Mouse (Mus musculus): Measurements from ENCODE around the gene Fbxl8. TPM values are rescaled to one million over a fixed set of nuclear protein-coding genes. Genes with fewer than 3 reads are reported as not detected.
A peak's percentile ranks its signal among the peaks of the same experiment; 100 is the strongest.

The Fbxl8 gene
- total and polyA plus RNA-seq, 2 experiments from 2014 or later = 0.85 to 1.4 TPM

DNA sequence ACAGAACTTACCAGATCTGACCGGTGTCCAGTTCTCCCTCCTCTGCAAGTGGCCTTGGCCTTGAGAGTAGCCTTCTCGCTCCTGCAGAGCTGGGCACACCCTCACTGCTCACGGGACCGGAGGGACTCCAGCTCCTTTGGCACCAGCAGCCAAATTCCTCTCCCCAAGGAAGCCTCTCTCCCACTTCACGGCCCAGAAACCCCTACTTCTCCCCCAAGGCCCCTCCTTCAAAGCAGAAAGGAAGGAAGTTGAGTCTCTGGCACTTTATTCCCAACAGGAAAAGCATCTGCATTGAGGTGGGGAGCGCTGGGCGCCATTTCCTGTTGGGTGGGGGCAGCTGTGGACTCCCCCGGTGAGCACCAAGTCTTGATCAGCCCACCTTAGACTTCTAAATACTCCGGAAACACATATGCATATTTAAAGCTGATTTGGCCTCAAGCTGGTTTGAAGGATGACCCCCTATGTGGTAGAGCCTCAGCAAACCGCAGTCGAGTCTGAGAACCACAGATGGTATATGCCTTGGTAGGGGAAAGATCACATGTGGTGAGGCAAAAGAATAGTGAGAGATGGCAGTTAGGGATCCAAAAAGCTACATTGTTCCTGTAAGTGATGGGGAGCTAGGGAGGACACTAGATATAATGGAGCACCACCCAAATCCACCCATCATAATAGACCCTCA, 31.6 kb downstream of the Fbxl8 start, which contains the start of gene Exoc3l:
Exoc3l (minus strand) TSS at position 207 of the 679 bp plus-strand sequence.
- H3K4me2 ChIP-seq (ENCODE audit: low read depth) = peak within 1 kb of the TSS; percentile 89; the same call in 1 of the 2 replicates
- no peak for TF ChIP-seq CTCF (IDR thresholded peaks at IDR 0.05; ENCODE audit: low read depth)
- 76% methylated on average over 11 of the region's 11 CpGs for WGBS
- DNase-seq = no peak
- H3K9ac ChIP-seq = no peak within 1 kb of the TSS; the same call in 1 of the 2 replicates
- H3K36me3 ChIP-seq (ENCODE audit: insufficient read depth) = peaks cover 13% of the 10 kb centered on the region
- ATAC-seq = no peak
- H3K4me3 ChIP-seq (ENCODE audit: low read depth, low read length) = no peak within 1 kb of the TSS
- H3K27me3 ChIP-seq (ENCODE audit: insufficient read depth, low read length) = no peaks in the 10 kb centered on the region
- H3K27ac ChIP-seq (ENCODE audit: low read depth, low read length) = no peak within 1 kb of the TSS
- H3K9me3 ChIP-seq (ENCODE audit: low read length) = no peaks in the 10 kb centered on the region
- H3K4me1 ChIP-seq (ENCODE audit: insufficient read depth) = peaks cover 11% of the 10 kb centered on the region; the same call in 1 of the 2 replicates

DNA sequence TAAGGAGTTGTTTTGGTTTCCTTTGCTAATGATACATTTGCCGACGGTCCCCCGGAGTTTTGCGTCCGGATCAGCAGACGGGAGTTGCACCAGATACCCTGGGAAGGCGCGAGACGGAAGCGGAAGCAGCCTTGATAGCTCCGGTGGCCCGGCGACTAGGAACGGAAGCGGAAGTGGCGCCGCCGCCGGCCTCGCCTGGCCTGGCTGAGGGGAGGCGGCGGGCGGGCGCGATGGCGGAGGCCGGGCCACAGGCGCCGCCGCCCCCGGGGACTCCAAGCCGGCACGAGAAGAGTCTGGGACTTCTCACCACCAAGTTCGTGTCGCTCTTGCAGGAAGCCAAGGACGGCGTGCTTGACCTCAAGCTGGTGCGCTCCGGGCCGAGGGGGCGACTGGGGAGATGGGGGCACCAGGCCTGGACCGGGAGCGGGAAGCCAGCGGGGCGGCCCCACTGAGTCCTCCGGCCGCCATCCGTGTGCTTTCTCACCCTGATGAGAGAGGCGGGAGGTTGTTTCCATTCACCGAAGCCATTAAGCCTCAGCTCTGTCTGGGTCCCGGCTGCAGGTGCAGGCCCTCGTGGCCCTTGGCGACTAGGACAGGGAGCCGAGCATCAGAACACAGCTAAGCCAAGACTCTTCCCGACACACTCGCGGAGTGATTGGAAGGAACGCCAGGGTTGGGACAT, 33.2 kb downstream of the Fbxl8 start, which contains the start of gene E2f4:
E2f4 (plus strand) TSS at position 153 of the 682 bp plus-strand sequence.
- under 1% methylated on average over 58 of the region's 58 CpGs for WGBS
- Histone ChIP-seq H3K9me3 (ENCODE audit: low read length) (no peaks in the 10 kb centered on the region), H3K4me3 (ENCODE audit: low read depth, low read length) (peak within 1 kb of the TSS; percentile 96), H3K27me3 (ENCODE audit: insufficient read depth, low read length) (no peaks in the 10 kb centered on the region), H3K27ac (ENCODE audit: low read depth, low read length) (peak within 1 kb of the TSS; percentile 75), H3K4me2 (ENCODE audit: low read depth) (peak within 1 kb of the TSS; percentile 89), H3K9ac (peak within 1 kb of the TSS; percentile 95), H3K36me3 (ENCODE audit: insufficient read depth) (peaks cover 27% of the 10 kb centered on the region), H3K4me1 (ENCODE audit: insufficient read depth) (0 out of 2 replicates have a peak, but pooled peaks cover 9% of the 10 kb centered on the region)
- no peak for TF ChIP-seq CTCF (IDR thresholded peaks at IDR 0.05; ENCODE audit: low read depth)
- peak; percentile 97 for ATAC-seq
- DNase-seq = peak; percentile 93

DNA sequence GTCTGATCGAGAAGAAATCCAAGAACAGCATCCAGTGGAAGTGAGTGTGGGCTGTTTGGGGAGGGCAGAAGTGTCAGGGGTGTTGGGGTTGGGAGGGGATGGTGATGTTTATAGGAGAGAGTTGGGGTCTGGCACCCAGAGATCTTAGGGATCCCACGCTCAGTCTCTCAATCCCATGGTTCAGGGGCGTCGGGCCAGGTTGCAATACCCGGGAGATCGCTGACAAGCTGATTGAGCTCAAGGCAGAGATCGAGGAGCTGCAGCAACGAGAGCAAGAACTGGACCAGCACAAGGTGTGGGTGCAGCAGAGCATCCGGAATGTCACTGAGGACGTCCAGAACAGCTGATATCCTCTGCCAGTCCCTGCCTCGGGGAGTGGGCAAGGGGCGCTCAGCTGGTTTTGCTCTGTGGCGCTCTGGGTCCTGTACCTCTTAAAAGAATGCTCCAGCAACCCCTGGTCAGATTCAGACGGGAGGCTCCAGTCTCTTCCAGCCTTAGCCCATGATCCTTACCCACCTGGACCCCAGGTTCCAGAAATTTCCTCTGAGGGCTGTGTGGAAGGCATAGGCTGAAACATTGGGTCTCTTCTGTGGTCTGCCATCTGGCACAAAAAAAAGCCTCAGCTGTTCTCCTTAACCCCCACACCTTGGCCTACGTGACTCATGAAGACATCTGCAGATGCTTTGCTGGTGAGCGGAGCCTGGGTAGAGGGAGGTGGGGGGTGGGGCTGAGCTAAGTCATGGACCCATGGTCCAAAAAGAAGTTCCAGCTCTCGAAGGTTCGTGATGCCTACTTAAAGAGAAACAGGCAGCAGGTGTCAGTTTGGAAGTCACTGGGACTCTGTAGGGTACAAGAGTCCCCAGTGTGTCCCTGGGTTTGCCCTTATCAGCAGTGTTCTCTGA, 34.2 kb downstream of the Fbxl8 start:
- Histone ChIP-seq H3K27ac (ENCODE audit: low read depth, low read length) (no peak overlapping the region), H3K4me3 (ENCODE audit: low read depth, low read length) (peak overlapping the region; percentile 96), H3K4me2 (ENCODE audit: low read depth) (peak overlapping the region; percentile 89), H3K9ac (peak overlapping the region; percentile 95), H3K36me3 (ENCODE audit: insufficient read depth) (peaks cover 35% of the 10 kb centered on the region), H3K4me1 (ENCODE audit: insufficient read depth) (0 out of 2 replicates have a peak, but pooled peaks cover 9% of the 10 kb centered on the region), H3K27me3 (ENCODE audit: insufficient read depth, low read length) (no peaks in the 10 kb centered on the region), H3K9me3 (ENCODE audit: low read length) (no peaks in the 10 kb centered on the region)
- DNase-seq = no peak
- no peak for TF ChIP-seq CTCF (IDR thresholded peaks at IDR 0.05; ENCODE audit: low read depth)
- WGBS = 60% methylated on average over 18 of the region's 18 CpGs
- ATAC-seq = no peak

DNA sequence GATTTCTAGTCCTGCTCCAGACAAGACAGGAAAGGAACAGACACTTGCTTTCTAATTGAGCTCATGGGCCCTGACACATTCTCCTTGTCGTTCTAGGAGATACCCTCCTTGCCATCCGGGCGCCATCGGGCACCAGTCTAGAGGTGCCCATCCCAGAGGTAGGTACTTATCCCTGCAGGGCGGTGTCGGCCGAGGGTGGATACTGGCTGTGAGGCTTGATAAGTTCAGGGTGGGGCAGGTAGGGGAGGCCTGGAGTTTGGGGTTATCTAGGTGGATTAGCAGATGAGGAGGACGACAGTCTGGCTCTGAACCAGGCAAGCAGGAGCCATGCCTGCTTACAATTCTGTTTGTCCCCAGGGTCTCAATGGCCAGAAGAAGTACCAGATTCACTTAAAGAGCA, 35.5 kb downstream of the Fbxl8 start:
- Histone ChIP-seq H3K4me1 (ENCODE audit: insufficient read depth) (0 out of 2 replicates have a peak, but pooled peaks cover 9% of the 10 kb centered on the region), H3K9ac (no peak overlapping the region), H3K27ac (ENCODE audit: low read depth, low read length) (no peak overlapping the region), H3K36me3 (ENCODE audit: insufficient read depth) (peaks cover 47% of the 10 kb centered on the region), H3K4me3 (ENCODE audit: low read depth, low read length) (no peak overlapping the region), H3K9me3 (ENCODE audit: low read length) (no peaks in the 10 kb centered on the region), H3K27me3 (ENCODE audit: insufficient read depth, low read length) (no peaks in the 10 kb centered on the region), H3K4me2 (ENCODE audit: low read depth) (no peak overlapping the region)
- no peak for TF ChIP-seq CTCF (IDR thresholded peaks at IDR 0.05; ENCODE audit: low read depth)
- WGBS = 95% methylated on average over 8 of the region's 8 CpGs
- ATAC-seq (no peak), DNase-seq (no peak)

DNA sequence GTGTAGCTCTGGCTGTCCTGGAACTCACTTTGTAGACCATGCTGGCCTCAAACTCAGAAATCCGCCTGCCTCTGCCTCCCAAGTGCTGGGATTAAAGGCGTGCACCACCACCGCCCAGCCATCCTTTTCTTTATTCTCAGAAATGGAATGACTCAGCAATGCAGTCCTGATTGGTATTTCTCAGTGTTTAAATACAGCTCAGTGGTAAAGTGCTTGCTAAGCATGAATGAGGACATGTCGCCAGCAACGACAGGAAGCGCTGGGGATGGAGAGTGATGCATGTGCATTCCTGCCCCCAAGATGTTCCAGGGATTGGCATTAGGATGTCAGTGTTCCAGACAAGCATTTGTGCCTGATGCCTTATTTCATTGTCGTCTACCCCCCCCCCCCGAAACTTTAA, 38.9 kb downstream of the Fbxl8 start:
- no peak for DNase-seq
- H3K27ac ChIP-seq (ENCODE audit: low read depth, low read length) = no peak overlapping the region
- H3K27me3 ChIP-seq (ENCODE audit: insufficient read depth, low read length) = no peaks in the 10 kb centered on the region
- no peak overlapping the region for H3K4me3 ChIP-seq (ENCODE audit: low read depth, low read length)
- no peak overlapping the region for H3K4me2 ChIP-seq (ENCODE audit: low read depth)
- H3K9me3 ChIP-seq (ENCODE audit: low read length) = no peaks in the 10 kb centered on the region
- no peak for ATAC-seq
- WGBS = 89% methylated on average over 8 of the region's 8 CpGs
- TF ChIP-seq CTCF (IDR thresholded peaks at IDR 0.05; ENCODE audit: low read depth) = no peak
- peaks cover 68% of the 10 kb centered on the region for H3K36me3 ChIP-seq (ENCODE audit: insufficient read depth)
- no peak overlapping the region for H3K9ac ChIP-seq
- H3K4me1 ChIP-seq (ENCODE audit: insufficient read depth) = peaks cover 10% of the 10 kb centered on the region; the same call in 1 of the 2 replicates

DNA sequence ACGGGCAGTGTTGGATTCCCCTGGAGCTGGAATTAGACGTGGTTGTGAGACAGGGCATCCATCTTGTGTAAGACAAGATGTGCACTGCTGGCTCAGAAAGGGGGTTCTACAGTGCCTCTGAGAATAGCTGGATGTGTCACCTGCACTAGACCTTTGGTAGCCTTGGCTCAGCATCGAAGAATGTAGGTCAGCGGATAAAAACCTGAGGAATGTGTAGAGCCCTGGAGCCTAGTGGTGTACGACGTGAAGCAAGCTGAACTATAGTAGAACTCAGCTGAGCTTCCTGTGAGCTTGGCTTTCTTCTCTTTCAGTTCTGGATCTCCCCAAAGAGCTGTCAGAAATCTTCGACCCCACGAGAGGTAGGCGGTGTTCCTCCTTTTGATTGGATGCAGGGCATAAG, 39.4 kb downstream of the Fbxl8 start:
- H3K4me2 ChIP-seq (ENCODE audit: low read depth) = no peak overlapping the region
- 86% methylated on average over 9 of the region's 9 CpGs for WGBS
- H3K27me3 ChIP-seq (ENCODE audit: insufficient read depth, low read length) = no peaks in the 10 kb centered on the region
- no peaks in the 10 kb centered on the region for H3K9me3 ChIP-seq (ENCODE audit: low read length)
- no peak for TF ChIP-seq CTCF (IDR thresholded peaks at IDR 0.05; ENCODE audit: low read depth)
- no peak overlapping the region for H3K9ac ChIP-seq
- no peak overlapping the region for H3K27ac ChIP-seq (ENCODE audit: low read depth, low read length)
- peaks cover 5% of the 10 kb centered on the region; the same call in 1 of the 2 replicates for H3K4me1 ChIP-seq (ENCODE audit: insufficient read depth)
- H3K4me3 ChIP-seq (ENCODE audit: low read depth, low read length) = no peak overlapping the region
- ATAC-seq = no peak
- H3K36me3 ChIP-seq (ENCODE audit: insufficient read depth) = peaks cover 73% of the 10 kb centered on the region
- DNase-seq = no peak
